Mouse (Mus musculus): Measurements from ENCODE around the gene Camk2n2.
"Not testable (repeated sequence)": the region's sequence is repeated elsewhere in the genome, so short reads cannot be mapped to it uniquely, and the experiment has no call there.

Camk2n2 gene

DNA sequence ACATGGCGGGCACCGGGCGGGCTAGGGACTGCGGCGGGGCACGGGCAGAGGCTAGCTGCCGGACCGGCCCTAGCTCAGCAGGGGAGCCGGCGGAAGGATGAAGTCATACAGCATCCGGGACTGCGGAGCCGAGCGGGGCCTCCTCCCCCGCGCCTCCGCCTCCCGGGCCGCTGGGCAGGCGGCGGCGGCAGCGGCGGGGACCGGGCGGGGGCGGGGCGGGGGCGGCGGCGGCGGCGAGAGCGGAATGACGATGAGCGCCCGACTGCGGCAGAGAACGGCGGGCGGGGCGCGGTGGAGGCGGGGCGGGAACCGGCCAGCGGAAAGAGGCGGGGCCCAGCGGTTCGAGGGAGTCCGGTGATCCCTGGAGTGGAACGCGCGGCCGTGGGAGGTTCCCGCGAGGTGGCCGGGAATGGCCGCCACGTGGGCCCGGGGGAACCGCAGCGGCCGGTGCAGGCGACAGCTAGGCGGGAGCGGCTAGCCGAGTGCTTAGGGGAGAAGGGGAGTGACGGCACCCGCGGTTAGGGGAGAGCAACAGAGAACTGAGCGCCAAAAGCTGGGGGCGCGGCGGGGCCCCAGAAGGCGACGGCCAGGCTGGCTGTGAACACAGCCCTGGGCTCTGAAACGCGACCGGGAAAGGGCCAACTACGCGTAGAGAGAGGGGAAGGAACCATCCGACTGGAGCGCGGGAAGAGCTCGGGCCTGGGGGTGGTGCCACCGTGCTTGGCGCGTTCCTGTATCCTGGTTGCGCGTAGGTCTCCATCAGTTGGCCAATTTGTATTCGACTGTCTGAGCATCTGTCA lies at the start of gene Camk2n2:
Camk2n2 (minus strand) TSS at position 97 of the 800 bp plus-strand sequence.
- DNase-seq, result peak; percentile 76

DNA sequence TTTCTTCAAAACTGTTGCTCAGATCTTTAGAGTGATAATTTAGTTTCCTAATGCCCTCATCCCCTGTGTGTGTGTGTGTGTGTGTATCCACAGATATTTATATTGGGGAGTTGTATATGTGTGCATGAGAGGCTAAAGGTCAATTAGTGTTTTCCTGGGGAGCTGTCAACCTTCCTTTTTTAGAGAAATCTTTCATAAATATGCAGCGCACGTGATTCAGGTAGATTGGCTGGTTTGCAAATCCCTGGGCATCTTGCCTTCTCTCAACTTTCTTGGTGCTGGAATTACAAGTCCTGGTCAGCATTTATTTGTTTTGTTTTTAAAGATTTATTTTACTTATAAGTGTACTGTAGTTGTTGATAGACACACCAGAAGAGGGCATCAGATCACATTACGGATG lies 49.2 kb upstream of the Camk2n2 start:
- no peak for DNase-seq

DNA sequence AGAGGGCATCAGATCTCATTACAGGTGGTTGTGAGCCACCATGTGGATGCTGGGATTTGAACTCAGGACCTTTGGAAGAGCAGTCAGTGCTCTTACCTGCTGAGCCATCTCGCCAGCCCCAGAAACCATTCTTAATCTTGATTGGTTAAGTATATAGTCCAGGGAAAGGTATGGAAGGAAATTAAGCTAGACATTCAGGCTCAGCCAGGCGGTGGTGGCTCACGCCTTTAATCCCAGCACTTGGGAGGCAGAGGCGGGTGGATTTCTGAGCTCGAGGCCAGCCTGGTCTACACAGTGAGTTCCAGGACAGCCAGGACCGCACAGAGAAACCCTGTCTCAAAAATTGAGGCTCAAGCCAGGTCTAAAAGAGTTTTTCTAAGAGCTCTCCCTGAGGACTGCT lies 46.9 kb upstream of the Camk2n2 start, which contains the start of gene Eif4g1:
Eif4g1 (plus strand) TSS at position 301 of the 400 bp plus-strand sequence.
- not testable (repeated sequence) for DNase-seq

DNA sequence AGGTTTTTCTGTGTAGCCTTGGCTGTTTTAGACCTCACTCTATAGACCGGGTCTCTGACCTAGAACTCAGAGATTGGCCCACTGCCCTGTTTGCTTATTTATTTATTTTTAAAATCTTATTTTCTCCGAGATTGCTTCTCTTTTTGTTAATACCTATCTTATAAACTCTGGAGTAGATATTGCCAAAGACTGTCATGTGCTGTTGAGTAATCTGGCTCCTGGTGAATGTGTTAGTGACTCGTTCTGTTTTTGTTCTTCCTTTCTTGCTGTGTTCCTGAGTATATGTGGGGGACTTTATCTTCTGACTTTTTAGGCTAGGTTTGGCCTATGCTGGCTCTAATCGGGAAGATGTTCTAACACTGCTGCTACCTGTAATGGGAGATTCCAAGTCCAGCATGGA lies 36.6 kb upstream of the Camk2n2 start:
- no peak for DNase-seq

DNA sequence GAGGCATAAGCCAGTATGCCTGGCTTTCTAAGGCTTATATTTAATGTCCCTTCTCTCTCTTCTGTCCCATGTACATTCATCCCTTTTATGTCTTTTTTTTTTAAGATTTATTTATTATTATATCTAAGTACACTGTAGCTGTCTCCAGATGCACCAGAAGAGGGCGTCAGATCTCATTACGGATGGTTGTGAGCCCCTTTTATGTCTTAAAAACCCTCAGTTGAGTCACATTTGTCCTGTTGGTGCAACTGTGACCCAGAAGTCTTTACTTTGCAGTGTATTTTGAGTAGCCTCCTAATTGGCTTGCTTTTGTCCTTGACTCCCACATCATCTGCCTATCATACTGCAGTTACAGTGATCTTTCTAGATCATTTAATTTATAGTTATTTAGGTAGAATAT lies 32.2 kb upstream of the Camk2n2 start:
- DNase-seq, result no peak

DNA sequence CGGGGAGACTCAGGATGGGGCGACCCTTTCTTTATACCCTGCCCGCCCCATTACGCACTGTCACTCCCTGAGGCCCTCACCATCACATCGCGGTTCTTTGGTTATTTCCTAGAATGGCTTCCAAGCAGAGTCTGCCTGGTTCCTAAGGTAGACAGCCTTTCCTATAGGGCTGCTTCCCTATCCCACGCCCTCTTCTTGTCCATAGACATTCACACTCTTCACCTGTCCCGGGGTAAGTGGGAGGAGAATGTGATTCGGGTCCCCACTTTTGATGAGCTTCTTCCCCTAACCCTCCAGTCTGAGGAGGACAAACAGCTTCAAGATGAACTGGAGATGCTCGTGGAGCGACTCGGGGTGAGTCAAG lies 30.8 kb upstream of the Camk2n2 start:
- DNase-seq, result no peak

DNA sequence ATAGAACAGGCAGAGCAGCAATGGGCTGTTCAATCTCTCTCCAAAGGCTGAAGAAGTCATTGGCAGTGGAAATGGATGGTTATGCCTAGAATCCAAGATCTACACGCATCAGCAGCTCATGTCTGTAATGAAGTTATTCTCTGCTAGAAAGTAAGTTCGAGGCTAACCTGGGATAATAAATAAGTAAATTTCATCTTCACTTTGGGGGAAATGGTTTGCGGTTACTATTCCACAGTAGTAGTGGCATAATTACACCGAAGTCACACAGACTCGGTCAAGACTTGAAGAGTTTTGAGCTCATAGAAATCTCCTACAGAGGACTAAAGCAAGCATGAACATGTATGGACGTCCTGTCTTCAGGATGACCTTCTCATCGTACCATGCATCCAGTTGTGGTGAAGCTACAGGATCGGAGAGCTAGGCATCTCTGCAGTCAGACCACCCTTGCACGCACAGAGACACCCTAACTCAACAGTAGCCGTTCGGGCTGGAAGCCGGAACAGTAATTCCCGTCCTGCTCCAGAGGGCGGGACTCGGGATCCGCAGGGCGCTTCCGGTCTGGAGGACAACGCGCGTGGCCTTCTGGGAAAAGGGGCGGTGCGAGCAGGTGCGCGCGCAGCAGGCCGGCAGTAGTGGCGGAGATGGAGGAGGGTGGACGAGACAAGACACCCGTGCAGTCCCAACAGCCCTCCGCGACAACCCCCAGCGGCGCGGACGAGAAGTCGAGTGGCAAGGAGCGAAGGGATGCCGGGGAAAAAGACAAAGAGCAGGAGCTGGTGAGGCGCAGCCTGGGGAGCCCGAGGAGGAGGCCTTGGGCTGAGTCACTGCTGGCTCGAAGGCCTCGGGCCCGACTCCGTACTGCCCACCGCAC lies 30.2 kb upstream of the Camk2n2 start, which contains the start of gene Psmd2:
Psmd2 (plus strand) TSS at position 577 of the 871 bp plus-strand sequence.
- DNase-seq, result peak; percentile 97

DNA sequence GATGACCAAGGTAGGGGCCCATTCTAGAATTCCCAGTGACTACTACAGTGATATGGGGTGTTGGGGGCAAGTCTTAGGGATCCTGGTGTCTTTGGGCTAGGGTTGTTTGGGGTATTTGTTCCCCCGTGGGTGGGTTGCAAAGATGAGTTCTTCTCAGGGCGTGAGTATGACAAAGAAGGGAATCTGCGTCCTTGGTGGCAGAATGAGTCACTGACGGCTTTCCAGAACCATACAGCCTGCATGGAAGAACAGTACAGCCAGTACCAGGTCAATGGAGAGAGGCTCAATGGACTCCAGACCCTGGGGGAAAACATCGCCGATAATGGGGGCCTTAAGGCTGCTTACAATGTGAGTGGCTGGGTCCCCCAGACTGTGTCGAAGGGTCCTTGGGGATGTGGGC lies 22.8 kb upstream of the Camk2n2 start:
- no peak for DNase-seq

DNA sequence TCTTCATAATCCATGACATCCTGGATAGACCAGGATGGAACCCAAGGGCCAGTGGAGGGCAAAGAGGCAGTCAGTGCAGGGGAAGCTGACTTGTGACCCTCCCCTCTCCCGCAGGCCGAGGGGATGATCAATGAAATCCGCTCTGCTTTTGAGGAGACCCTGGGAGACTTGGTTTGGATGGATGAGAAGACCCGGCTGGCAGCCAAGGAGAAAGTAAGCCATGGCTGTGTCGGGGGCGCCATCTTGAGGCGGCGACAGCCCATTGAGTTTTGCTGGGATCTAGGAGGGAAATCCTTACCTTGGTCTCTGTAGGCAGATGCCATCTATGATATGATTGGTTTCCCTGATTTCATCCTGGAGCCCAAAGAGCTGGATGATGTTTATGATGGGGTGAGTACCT lies 21.1 kb upstream of the Camk2n2 start:
- peak; percentile 74 for DNase-seq

DNA sequence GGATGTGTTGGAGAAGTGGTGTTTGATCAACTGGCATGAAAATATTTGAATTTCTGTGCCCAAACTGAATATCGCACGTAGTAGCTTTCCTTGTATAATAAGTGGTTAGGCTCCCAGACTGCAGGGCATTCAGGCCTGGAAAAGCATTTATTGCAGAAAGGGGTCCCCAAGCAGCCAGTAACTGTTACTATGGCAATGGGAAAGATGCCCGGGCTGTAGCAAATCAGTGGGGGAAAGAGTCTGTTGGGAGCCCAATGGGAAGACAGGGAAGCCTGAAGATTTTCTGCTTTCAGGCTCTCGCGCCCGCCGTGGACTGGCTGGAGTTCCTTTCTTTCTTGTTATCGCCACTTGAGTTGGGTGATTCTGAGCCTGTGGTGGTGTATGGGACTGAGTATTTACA lies 17.3 kb upstream of the Camk2n2 start:
- no peak for DNase-seq

DNA sequence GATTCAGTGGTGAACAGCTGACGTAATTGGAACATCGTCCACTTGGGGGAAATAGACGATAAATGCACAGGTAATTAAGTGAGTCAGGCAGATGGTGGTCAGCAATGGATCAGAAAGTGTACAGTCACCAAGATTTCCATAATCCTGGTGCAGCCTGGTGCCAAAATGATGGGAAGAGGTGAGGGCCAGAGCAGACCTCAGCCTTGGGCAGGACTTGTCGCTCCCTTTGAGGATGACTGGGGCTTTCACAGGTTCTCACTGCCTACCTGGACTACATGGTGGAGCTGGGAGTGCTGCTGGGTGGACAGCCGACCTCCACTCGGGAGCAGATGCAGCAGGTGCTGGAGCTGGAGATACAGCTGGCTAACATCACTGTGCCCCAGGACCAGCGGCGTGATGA lies 16.3 kb upstream of the Camk2n2 start:
- DNase-seq, result no peak

DNA sequence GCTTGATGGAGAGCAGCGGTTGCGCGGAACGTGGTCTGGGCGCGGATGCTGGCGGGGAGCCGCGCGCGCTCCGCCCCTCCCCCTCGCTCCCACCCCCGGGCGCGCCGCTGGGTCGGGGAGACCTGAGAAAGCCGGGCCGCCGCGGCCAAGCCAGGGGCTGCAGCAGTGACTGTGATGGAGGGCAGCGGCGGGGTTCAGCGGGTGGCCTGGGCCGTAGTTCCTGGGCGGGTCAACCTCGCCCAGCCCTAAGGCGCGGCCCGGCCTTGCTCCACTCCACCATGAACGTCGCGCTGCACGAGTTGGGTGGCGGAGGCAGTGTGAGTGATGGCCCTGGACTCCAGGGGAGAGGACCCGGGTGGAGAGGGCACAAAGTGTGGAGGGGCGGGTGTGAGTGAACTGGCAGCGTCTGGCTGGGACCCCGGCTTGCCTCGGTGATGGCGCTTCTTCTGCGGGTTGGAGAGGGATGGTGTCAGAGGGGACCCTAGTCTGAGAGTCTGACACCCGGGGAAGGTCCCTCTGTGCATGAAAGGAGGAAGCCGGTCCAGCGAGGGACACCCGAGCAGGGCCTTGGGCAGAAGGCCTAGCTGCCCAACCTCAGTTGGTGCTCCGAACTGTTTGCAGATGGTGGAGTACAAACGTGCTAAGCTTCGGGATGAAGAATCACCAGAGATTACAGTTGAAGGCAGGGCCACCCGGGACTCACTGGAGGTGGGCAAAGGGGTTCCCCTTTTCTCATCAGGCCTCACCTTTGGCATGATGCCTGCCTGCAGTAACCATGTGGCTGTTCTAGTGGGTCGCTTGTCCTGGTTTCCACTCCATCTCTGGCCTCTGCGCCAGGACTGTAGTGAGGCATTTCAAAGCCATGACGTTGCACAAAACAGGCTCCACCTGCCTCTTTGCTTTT lies 8.9 kb upstream of the Camk2n2 start, which contains the start of gene Ece2:
Ece2 (plus strand) TSS at position 98 of the 904 bp plus-strand sequence.
- peak; percentile 53 for DNase-seq

DNA sequence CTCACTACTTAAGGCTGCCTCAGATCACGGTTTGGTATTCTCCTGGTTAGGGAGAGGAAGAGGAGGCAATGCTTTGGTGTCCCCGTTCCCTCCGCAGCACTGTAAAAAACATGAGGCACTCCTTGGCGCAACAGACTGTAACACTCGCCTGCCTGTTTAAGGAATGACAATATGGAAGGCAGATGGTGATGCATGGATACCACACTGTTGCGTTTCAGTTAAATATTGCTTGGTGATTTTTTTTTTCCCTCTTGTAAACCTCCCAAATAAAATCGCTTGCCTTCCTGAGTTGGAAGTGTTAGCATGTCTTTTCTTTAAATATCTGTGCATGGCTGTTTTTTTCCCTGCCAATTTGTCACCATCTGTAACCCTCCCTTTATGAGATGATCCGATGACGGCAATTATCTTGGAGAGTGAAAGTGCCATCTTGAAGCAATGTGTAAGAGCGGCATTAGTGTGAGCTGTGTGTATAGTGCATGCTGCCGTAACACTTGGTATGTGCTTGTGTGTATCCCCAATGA lies 7.8 kb upstream of the Camk2n2 start:
- peak; percentile 58 for DNase-seq

DNA sequence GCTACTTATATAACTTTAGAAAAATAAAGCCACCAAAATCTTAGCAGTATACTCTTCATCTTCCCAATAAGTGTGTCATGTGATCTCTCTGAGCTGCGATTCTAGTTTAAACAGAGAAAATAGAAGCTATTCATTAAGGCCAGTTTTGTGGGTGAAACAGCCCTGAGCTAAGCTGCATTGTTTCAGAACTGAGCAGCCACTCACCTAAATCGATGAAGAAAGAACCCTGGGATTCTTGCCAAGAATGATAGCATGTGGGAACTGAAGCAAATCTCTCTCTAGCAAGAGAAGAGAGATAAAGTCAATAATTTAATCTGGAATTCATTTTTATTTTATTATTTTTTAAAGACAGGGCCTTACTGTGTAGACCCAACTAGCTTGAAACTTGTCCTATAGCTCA lies 2.1 kb upstream of the Camk2n2 start:
- DNase-seq, result no peak

DNA sequence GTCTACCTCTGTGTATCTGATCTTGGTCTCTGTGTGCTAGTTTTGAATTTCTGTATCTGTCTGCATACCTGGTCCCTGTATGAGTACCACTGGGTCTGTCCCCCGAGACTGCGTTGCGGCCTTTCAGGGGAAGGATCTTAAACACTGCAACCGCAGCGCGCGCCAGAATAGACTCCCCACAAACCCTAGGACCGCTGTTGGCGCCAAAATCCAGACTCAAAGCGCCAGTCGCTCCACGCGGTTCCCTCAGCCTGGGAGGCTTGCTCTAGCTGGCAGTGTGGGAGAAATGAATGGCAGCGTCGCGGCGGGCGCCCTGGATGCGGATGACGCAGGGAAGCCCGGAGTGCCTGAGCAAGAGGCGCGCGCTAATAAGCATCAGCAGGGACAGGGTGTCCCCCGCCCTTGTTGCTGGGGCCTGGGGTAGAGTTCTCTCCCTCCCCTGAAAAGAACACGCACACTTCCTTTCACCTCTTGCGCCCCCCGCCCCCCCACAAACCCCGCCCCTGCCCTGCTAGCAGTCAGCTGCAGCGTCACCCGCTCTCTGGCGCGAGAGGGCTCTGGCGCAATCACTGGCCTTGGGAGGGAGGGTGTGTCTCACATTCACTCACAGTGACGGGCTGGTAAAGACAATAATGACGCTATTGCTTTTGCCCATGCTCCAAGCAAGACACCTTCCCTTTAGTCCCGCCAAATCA lies 1.1 kb upstream of the Camk2n2 start:
- DNase-seq, result peak; percentile 79

DNA sequence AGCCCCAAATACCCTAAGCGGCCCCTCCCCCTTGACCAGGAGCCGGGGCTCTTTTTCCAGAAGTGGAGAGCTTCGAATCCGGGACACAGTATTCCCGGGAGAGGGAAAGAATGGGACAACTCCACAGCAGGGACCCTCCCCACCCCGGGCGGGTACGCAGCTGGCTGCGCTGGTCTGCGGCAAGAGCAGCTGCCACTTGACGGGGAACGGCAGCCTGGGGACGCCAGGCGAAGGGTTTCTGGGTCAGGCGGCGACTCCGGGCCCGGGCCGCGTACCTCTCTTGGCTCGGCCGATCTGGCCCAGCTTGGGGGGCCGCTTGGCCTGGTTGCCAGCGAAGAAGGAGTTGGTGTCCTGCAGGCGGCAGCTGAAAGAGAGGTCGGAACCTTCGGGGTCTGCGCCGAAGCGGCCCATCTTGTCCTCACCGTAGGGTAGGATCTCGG lies 316 bp downstream of the Camk2n2 start:
- DNase-seq, result peak; percentile 68

DNA sequence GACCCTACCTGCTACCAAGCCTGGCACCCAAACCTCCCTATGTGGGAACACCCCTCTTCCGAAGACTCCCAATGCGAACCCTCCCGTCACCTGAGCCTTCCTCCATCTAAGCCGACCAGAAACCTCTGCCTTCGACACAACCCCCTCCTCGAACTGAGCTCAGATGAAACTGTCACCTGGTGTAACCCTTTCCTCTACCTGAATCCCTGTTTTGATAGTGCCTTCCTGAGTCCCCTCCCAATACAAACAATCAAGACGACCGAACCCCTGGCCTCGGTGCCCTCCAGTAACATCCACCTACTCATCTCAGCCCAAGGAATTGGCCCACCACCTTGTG lies 720 bp downstream of the Camk2n2 start:
- no peak for DNase-seq

DNA sequence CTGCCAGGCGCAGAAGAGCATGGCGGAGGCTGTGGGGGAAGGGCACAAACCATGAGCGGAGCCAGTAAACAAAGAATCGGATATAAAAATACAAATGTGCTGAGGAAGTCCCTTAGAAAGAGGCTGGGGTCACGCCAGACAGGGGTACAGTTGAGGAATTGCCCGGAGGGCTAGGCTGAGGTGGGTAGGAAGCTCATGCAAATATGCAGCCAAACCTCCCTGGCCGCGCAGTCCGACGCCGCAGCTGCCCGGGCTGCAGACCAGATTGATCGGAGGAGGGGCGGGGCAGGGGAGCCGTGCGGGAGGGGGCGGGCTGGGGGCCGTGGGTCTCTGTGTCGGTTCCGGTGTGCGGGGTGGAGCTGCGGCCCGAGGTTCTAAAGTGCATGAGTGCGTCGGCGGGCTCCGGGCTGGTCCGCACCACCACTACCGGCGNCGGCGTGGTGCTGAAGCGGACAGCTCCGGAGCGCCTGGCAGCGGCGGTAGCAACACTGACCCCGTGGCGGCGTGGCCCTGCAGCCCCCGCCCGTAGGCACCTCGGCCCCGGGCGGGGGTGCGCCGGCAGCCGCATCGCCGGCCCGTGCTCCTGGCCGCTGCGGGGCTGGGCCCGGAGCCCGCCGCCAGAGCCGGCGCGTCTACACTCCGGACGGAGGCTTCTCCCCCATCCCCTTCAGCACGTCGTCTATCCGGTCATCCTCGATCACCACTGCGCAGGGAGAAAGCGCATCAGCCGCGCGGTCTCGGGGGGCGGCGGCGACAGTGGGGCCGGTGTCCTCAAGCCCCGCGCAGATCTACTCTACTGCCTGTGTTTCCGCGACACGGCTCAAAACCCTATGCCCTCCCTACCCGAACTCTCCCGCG lies 1.3 kb downstream of the Camk2n2 start:
- DNase-seq, result peak; percentile 67

DNA sequence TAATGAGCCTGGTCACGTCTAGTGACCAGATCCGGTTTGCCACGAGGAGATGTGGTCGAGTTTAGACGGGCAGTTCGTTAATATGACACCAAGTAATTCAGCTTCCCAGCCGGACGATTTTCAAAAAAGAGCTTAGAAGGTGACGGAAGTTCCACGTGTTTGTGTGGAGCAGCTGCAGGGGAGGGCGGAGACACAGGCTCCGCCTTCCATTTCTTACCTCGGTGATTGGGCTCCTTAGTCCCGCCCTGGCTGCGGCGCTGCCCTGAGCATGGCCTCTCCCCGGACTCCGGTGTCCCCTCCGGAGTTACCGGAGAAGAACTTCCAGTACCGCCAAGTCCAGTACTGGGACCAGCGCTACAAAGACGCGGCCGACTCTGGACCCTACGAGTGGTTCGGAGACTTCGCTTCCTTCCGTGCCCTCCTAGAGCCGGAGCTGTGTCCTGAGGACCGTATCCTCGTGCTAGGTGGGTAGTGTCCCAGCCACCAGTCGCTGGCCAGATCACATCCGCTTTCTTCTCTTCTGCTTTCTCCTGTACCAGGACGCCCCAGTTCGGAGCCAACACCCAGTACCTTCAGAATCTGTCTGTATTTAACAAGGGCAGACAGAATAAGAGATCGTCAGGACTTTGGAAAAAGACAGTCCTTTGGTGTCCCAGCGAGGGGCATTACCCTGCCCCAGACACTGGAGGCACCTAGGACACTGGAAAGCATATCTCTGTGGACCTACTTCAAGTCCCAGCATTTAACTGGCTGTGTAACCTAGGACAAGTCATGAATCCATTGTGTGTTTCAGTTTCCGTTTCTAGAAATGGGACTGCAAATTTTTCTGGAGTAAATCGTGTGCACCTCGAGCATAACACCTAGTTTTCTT lies 9.5 kb downstream of the Camk2n2 start, which contains the start of the genes Eef1akmt4, Gm49333 and Alg3:
Eef1akmt4 (plus strand) TSS at position 237 of the 871 bp plus-strand sequence.
Gm49333 (plus strand) TSS at position 254 of the 871 bp plus-strand sequence.
Alg3 (minus strand) TSS at position 379 of the 871 bp plus-strand sequence.
- DNase-seq, result peak; percentile 96

All from retina, postnatal 1 day (tissue).